In genomic region chr5:137115866-137116847, GRCm38 (mm10) we compare ENCODE assay signal across 8 mouse cellular contexts. TPM values are rescaled to one million over a fixed set of nuclear protein-coding genes. Genes with fewer than 3 reads are reported as not detected.
DNase-seq lines count a peak whose midpoint lies in the region; ATAC-seq and TF ChIP-seq lines count a peak whose summit lies in the region.

Trim56 (minus strand) TSS chr5:137116209.

- intact Hi-C loops in left cerebral cortex, postnatal 4 days (cut with DNase I), result no loop called here

- peak within 1 kb of the TSS; percentile 67 for H3K4me2 ChIP-seq in intestine, embryonic 15.5 days (replicated peaks)
- peak within 1 kb of the TSS; percentile 79 for H3K4me2 ChIP-seq in liver, embryonic 16.5 days (ENCODE audit: low read depth, low read length)

- no peak for TF ChIP-seq POLR2A in cortical plate, adult 2 months (IDR thresholded peaks at IDR 0.05; ENCODE audit: extremely low read depth, insufficient read depth, low read length)
- TF ChIP-seq POLR2A in thymus, adult 2 months (IDR thresholded peaks at IDR 0.05; ENCODE audit: control insufficient read depth, extremely low read depth, insufficient read depth, low read length, poor library complexity), result peak; percentile 63; the same call in 1 of the 2 replicates

- H3K4me1 ChIP-seq in cortical plate, adult 2 months (ENCODE audit: control insufficient read depth, insufficient read depth, low read length), result no peaks in the 10 kb centered on the region
- H3K4me1 ChIP-seq in intestine, embryonic 15.5 days (replicated peaks), result peaks cover 12% of the 10 kb centered on the region
- peaks cover 24% of the 10 kb centered on the region for H3K4me1 ChIP-seq in liver, embryonic 16.5 days (ENCODE audit: control insufficient read depth, low read depth, low read length)
- H3K4me1 ChIP-seq in thymus, adult 2 months (replicated peaks; ENCODE audit: control insufficient read depth, insufficient read depth, low read length), result peaks cover 10% of the 10 kb centered on the region

- peak within 1 kb of the TSS; percentile 60 for H3K9ac ChIP-seq in intestine, embryonic 15.5 days
- H3K9ac ChIP-seq in liver, embryonic 16.5 days (ENCODE audit: low read depth, low read length), result peak within 1 kb of the TSS; percentile 85

- no peaks in the 10 kb centered on the region for H3K9me3 ChIP-seq in intestine, embryonic 15.5 days
- peaks cover 40% of the 10 kb centered on the region for H3K9me3 ChIP-seq in liver, embryonic 16.5 days (replicated peaks; ENCODE audit: control insufficient read depth, low read length)

- no peak for TF ChIP-seq CTCF in cortical plate, adult 2 months (IDR thresholded peaks at IDR 0.05; ENCODE audit: extremely low read depth, insufficient read depth, low read length)
- 0 out of 2 replicates have a peak, but pooled peaks have one; percentile 31 for TF ChIP-seq CTCF in thymus, adult 2 months (IDR thresholded peaks at IDR 0.05; ENCODE audit: borderline replicate concordance, control insufficient read depth, extremely low read depth, insufficient read depth, low read length, poor library complexity)

- peaks cover 23% of the 10 kb centered on the region for H3K36me3 ChIP-seq in intestine, embryonic 15.5 days
- H3K36me3 ChIP-seq in liver, embryonic 16.5 days (ENCODE audit: control insufficient read depth, insufficient read depth), result peaks cover 38% of the 10 kb centered on the region
- peaks cover 22% of the 10 kb centered on the region for H3K36me3 ChIP-seq in thymus, adult 2 months (ENCODE audit: control insufficient read depth, insufficient read depth, low read length)

- WGBS in intestine, embryonic 15.5 days, result 6% methylated on average over 29 of the region's 29 CpGs
- 4% methylated on average over 29 of the region's 29 CpGs for WGBS in liver, embryonic 16.5 days (ENCODE audit: insufficient replicate concordance)
- 6% methylated on average over 29 of the region's 29 CpGs for WGBS in thymus, adult 2 months

- no peaks in the 10 kb centered on the region for H3K27me3 ChIP-seq in intestine, embryonic 15.5 days (replicated peaks)
- H3K27me3 ChIP-seq in liver, embryonic 16.5 days (ENCODE audit: control insufficient read depth, insufficient read depth, low read depth, low read length), result no peaks in the 10 kb centered on the region
- no peaks in the 10 kb centered on the region for H3K27me3 ChIP-seq in thymus, adult 2 months (ENCODE audit: control insufficient read depth, insufficient read depth, low read length)

- H3K27ac ChIP-seq in cortical plate, adult 2 months (ENCODE audit: insufficient read depth, low read length), result no peak within 1 kb of the TSS
- peak within 1 kb of the TSS; percentile 59; the same call in 1 of the 2 replicates for H3K27ac ChIP-seq in intestine, embryonic 15.5 days
- peak within 1 kb of the TSS; percentile 99 for H3K27ac ChIP-seq in liver, embryonic 16.5 days (ENCODE audit: low read length)
- H3K27ac ChIP-seq in thymus, adult 2 months (ENCODE audit: control insufficient read depth, insufficient read depth, low read length), result peak within 1 kb of the TSS; percentile 76

- ATAC-seq in intestine, embryonic 15.5 days, result peak; percentile 92
- ATAC-seq in liver, embryonic 16.5 days (ENCODE audit: low read depth), result peak; percentile 93

- DNase-seq in NIH3T3 (ENCODE audit: low read depth), result peak; percentile 86
- DNase-seq in gastrocnemius, postnatal 4 days (ENCODE audit: low spot score in 2 of 2), result peak; percentile 36 to 72
- DNase-seq in neural tube, embryonic 10.5 days (ENCODE audit: extremely low spot score, low spot score), result peak; percentile 72
- DNase-seq in thymus, adult 2 months, result peak; percentile 83
- DNase-seq in left cerebral cortex, postnatal 4 days, result no peak

- peak within 1 kb of the TSS; percentile 26 for H3K4me3 ChIP-seq in cortical plate, adult 2 months (ENCODE audit: insufficient read depth, low read length)
- H3K4me3 ChIP-seq in intestine, embryonic 15.5 days (replicated peaks), result peak within 1 kb of the TSS; percentile 60
- H3K4me3 ChIP-seq in liver, embryonic 16.5 days (ENCODE audit: low read depth, low read length), result peak within 1 kb of the TSS; percentile 81
- peak within 1 kb of the TSS; percentile 89 for H3K4me3 ChIP-seq in thymus, adult 2 months (ENCODE audit: control insufficient read depth, insufficient read depth, low read length)

RNA-seq across cellular contexts. Expression of gene Trim56, which starts in this region (rescaled TPM):
- 1.8 and 1.9 TPM in 2 replicates for polyA plus RNA-seq in cortical plate, adult 2 months (2012; rRNA removed)
- 10 to 100 TPM; 13.6 to 13.8 TPM for total RNA-seq in gastrocnemius, postnatal 4 days (2021)
- polyA plus RNA-seq in intestine, embryonic 15.5 days (2015; fragmentation: Nextera tagmentation; extraction: Ambion mirVana), result 7.5 and 8.4 TPM in 2 replicates
- 13.7 and 13.8 TPM in 2 replicates for polyA plus RNA-seq in liver, embryonic 16.5 days (2015; fragmentation: Nextera tagmentation; extraction: Ambion mirVana)
- 49.3 and 55.8 TPM in 2 replicates for polyA plus RNA-seq in thymus, adult 2 months (2012; rRNA removed)
- 1 to 10 TPM; 4.1 to 5.6 TPM for total RNA-seq in left cerebral cortex, postnatal 4 days (2021)

Comparison
In these comparisons a context has a peak if more than half of its experiments do, and no peak if none do; other contexts are left out.
1. H3K4me3 ChIP-seq: peak in every context shown above with its lines; median percentile 89 in thymus, adult 2 months; 81 in liver, embryonic 16.5 days; 60 in intestine, embryonic 15.5 days; 26 in cortical plate, adult 2 months.